Mouse (Mus musculus): ENCODE measurements around the gene Pde5a. TPM values are rescaled to one million over a fixed set of nuclear protein-coding genes. Genes with fewer than 3 reads are reported as not detected.

Gene Pde5a
- 4.7 and 9.5 TPM in 2 replicates for total RNA-seq (2017)

DNA sequence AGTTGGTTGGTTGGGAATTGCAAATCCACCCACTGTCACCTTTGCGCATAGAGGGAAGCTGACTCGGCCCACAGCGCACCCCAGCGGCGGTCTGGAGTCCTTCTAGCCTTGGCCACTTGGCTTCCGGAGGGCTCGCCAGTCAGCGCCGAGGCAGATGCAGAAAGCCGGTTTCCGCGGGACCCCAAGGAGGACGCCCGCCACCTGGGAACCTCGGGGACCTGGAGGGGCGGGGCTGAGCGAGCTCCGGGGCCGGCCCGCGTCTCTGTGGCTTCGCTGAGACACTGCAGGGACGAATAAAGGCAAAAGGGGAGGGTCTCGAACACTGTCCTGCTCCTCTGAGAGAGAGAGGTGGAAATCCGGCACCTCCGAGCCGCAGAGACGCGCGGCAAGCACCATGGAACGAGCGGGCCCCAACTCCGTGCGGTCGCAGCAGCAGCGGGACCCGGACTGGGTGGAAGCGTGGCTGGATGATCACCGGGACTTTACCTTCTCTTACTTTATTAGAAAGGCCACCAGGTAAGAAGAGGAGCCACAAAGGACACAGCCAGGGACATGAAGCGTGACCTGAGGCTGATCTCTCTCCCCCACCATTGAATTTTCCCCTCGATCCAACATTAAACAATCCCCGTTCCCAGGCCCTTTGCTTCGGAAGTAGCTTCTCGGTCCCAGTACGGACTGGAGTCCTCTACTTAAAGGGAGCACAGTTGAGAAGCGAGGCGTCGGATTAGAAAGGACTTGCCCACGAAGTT is at the start of gene Pde5a:
TSS of gene Pde5a (plus strand) at position 96 of the 749 bp plus-strand sequence.
- peak; percentile 34; the same call in 1 of the 2 replicates for ATAC-seq (ENCODE audit: extremely low read depth, insufficient number of reproducible peaks, low FRiP score, poor library complexity, severe bottlenecking)

DNA sequence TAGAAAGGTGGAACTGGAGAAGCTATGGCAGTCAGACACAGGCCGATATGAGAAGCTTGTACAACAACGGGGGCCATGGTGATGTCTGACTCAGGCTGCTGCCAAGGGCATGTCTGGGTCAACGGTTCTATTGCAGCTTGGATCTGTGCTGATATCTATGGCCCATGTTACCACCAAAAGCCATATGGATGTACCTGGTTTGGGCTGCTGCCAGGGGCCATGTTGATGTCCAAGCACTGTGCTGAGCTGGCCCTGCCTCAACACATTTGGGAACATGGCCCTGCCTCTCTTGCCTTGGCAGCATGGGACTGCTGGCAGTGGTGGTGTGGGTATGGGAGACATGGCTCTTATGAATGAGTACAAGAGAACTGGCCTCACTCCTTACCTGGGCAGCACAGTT is 47.9 kb upstream of the Pde5a start:
- ATAC-seq (ENCODE audit: extremely low read depth, insufficient number of reproducible peaks, low FRiP score, poor library complexity, severe bottlenecking), result no peak

- no peak for ATAC-seq (ENCODE audit: extremely low read depth, insufficient number of reproducible peaks, low FRiP score, poor library complexity, severe bottlenecking)
Observed at GRCm38 (mm10) chr3:122682352-122682751, 46.4 kb upstream of the Pde5a start.

- no peak for ATAC-seq (ENCODE audit: extremely low read depth, insufficient number of reproducible peaks, low FRiP score, poor library complexity, severe bottlenecking)
Observed at GRCm38 (mm10) chr3:122684832-122685231, 43.9 kb upstream of the Pde5a start.

- no peak for ATAC-seq (ENCODE audit: extremely low read depth, insufficient number of reproducible peaks, low FRiP score, poor library complexity, severe bottlenecking)
Observed at GRCm38 (mm10) chr3:122693039-122693438, 35.7 kb upstream of the Pde5a start.

GRCm38 (mm10) chr3:122695870-122696269 is 32.9 kb upstream of the Pde5a start:
- ATAC-seq (ENCODE audit: extremely low read depth, insufficient number of reproducible peaks, low FRiP score, poor library complexity, severe bottlenecking), result no peak

DNA sequence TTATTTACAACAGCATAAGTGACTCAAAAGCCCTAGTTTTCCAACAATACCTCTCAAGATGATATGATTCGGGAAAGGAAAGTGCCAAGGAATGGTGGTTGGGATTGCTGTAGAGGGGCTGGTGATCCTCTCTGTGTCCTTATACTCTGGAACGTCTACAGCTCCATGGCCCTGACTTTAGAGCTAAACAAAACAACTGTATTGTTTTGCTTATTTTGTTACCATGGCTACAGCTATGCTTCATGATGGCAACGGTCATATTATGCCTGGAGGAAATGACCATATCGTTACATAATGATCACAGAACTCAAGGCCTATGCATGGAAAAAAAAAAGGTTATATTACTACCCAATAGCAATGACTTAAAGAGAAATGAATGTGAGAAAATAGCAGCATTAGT is 32.1 kb upstream of the Pde5a start:
- ATAC-seq (ENCODE audit: extremely low read depth, insufficient number of reproducible peaks, low FRiP score, poor library complexity, severe bottlenecking), result no peak

DNA sequence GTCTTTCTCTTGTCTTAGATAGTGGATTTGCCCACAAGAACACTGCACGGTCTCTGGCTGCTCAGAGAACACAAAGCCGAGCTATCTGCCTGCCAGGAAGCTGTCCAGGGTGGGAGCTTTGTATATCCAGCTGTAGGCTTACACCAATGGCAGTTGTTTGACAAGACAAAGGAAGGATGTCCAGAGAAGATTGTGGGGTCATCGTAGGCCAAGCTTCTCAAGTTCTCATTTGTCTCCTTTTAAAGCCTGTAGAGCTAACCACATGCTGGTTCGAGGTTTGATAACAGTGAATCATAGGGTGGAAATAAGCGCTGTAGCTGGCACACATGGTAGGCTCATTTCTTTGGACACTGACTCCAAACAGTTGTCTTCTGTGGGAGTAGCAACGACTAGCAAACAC is 24.5 kb upstream of the Pde5a start:
- no peak for ATAC-seq (ENCODE audit: extremely low read depth, insufficient number of reproducible peaks, low FRiP score, poor library complexity, severe bottlenecking)

- no peak for ATAC-seq (ENCODE audit: extremely low read depth, insufficient number of reproducible peaks, low FRiP score, poor library complexity, severe bottlenecking)
Observed at GRCm38 (mm10) chr3:122705246-122705645, 23.5 kb upstream of the Pde5a start.

GRCm38 (mm10) chr3:122708485-122708884 is 20.3 kb upstream of the Pde5a start:
- ATAC-seq (ENCODE audit: extremely low read depth, insufficient number of reproducible peaks, low FRiP score, poor library complexity, severe bottlenecking), result no peak

DNA sequence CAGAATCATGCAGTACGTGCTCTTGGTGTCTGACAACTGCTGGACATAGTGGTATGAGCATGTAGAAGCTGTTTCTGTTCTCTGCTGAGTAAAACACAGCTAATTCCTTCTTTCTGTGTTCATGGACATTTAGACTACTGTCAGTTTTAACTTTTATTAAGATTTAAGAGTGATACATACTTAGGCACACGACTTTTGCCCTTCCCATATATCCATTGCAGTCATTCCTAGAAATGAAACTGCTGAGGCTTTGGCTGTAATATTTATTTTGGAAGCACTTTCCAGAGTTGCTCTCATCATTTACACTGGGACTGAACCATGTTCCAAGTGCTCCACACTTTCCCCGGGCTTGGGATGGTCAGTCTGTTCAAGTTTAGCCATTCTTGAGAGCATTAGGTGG is 18.6 kb upstream of the Pde5a start:
- no peak for ATAC-seq (ENCODE audit: extremely low read depth, insufficient number of reproducible peaks, low FRiP score, poor library complexity, severe bottlenecking)

DNA sequence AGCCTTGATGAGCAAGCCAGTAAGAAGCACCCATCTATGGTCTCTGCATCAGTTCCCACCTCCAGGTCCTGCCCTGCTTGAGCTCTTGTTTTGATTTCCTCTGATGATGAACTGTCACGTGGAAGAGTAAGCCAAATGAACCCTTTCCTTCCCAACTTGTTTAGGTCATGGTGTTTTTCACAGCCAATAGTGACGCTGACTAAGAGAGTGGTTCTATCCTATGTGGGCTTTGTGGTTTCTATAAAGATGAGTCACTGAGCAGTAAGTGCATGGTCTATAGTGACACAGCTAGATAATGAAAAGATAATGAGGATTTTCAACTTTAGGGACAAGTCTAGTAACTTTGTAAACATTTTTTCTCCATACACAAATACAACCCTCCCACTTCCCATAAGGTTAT is 10.1 kb upstream of the Pde5a start:
- no peak for ATAC-seq (ENCODE audit: extremely low read depth, insufficient number of reproducible peaks, low FRiP score, poor library complexity, severe bottlenecking)

GRCm38 (mm10) chr3:122721522-122721921 is 7.2 kb upstream of the Pde5a start:
- ATAC-seq (ENCODE audit: extremely low read depth, insufficient number of reproducible peaks, low FRiP score, poor library complexity, severe bottlenecking), result no peak

GRCm38 (mm10) chr3:122729601-122729959 is 833 bp downstream of the Pde5a start:
- ATAC-seq (ENCODE audit: extremely low read depth, insufficient number of reproducible peaks, low FRiP score, poor library complexity, severe bottlenecking), result peak; percentile 9; the same call in 1 of the 2 replicates

DNA sequence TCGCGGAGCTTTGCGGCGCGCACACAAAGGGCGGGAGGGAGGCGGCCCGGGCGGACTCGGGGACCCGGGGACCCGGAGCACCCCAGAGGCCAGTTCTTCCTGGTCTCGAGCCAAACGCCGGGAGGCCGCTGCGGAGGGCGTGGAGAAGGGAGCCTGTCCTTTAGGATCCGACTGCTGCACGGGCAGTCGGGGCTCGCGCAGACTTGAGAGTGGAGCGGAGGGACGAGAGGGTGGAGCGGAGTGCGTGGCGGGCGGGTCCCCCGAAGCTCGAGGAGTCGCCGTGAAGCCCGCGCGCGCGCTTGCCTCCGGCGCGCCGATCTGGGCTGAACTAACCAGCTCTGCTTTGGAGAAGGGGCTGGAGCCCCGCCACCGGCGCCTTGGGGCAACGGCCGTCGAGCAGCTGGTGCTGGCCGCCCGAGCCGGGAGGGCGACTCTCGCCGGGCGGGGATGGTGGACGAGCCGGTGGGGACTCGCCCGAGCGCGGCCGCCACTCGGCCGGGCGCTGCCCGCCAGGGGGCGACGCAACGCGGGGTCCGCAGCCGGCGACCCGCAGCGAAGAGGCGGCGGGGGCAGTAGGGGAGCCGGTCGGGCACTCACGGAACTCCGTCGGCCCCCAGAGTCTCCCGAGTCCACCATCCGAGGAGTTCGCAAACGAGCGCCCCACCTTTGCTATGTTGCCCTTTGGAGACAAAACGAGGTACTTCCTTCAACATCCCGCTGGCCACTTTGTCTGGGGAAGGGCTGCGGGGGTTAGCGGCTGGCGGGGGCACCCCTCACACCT is 1.4 kb downstream of the Pde5a start:
- ATAC-seq (ENCODE audit: extremely low read depth, insufficient number of reproducible peaks, low FRiP score, poor library complexity, severe bottlenecking), result no peak

DNA sequence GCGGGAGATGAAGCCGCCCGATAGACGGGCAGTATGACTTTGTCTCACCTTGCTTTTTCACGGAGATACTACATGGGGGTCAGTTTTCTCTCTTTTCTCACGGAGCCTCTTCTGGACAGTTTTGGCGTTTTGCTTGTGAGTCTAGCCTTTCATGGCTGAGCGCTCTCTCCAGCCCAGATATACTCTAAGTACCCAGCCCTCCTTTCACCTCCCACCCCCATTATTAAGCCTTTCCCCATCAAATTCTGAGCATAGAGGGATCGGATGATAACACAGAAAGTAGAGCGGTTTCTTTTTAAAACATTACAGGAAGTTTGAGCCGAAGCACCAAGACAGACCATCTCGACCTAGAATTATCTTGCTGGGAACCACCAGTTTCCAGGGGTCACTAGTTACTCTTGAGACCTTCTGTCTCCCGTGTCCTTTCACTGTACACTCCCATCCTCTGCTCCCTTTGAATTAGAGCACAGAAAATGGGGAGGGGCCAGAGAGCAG is 2.0 kb downstream of the Pde5a start:
- ATAC-seq (ENCODE audit: extremely low read depth, insufficient number of reproducible peaks, low FRiP score, poor library complexity, severe bottlenecking), result no peak

- no peak for ATAC-seq (ENCODE audit: extremely low read depth, insufficient number of reproducible peaks, low FRiP score, poor library complexity, severe bottlenecking)
Observed at GRCm38 (mm10) chr3:122733806-122734205, 5.1 kb downstream of the Pde5a start.

DNA sequence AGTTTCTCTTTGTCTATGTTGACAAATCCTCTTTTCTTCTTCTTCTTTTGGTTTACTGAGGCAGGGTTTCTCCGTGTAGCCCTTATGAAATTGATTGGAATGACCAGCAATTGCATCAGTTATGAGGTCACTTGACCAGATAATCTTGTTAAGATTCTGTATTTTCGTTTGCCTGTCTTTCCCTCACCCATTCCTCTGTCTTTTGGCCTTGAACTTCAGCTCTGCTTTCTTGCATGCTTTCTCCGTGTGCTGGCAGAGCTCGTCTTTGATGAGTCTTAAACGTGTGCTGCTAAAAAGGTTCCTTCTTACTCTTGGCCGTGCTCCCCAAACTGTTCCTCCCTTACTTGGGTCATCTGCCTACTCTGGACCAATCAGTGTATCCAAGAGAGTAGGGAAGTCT is 5.6 kb downstream of the Pde5a start:
- no peak for ATAC-seq (ENCODE audit: extremely low read depth, insufficient number of reproducible peaks, low FRiP score, poor library complexity, severe bottlenecking)

GRCm38 (mm10) chr3:122739460-122739859 is 10.7 kb downstream of the Pde5a start:
- no peak for ATAC-seq (ENCODE audit: extremely low read depth, insufficient number of reproducible peaks, low FRiP score, poor library complexity, severe bottlenecking)

GRCm38 (mm10) chr3:122744265-122744664 is 15.5 kb downstream of the Pde5a start:
- no peak for ATAC-seq (ENCODE audit: extremely low read depth, insufficient number of reproducible peaks, low FRiP score, poor library complexity, severe bottlenecking)

Measured in neutrophil, adult 5-6 weeks (primary cell).